Mouse (Mus musculus): ENCODE data around the gene Wdr31.

Gene Wdr31

DNA sequence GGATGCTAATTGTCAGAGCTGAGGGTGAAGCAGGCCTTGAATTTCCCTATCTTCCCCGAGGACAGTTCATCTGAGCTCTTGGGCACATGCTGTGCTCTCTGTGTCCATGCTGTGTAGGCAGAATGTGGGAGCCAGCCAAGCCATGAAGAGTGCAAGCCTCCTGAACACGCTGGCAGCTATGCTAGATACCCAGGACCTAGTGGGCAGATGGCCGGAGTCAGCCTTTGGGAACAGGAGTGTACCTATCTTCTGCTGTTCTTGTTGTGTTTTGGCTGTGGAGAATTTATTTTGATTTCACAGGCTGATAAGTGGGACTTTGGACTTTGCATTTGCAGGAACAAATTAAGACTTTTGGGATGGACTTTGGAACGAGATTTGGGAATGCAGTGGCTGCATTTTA, 30.2 kb downstream of the Wdr31 start:
- in situ Hi-C loops (cut with MboI, MseI) = no loop called here

DNA sequence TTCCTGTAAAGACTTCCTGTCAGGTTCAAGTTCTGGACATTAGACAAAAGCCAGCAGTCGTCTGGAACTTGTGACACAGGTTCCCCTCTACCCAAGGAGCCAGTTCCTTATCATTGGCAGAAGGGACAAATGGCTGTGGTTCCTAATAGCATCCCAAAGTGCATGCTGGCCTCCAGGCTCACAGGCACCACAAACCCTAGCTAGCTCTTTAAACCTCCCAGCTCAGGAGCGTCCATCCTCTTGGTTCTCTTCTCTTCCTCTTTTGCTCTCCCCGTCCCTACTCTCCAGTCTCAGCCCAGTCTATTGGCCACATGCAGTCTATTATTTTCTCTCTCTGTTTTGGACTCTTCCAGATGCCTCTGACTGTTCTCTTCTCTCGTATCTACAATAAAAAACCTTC, 30.9 kb downstream of the Wdr31 start:
- in situ Hi-C loops (cut with MboI, MseI) = no loop called here

DNA sequence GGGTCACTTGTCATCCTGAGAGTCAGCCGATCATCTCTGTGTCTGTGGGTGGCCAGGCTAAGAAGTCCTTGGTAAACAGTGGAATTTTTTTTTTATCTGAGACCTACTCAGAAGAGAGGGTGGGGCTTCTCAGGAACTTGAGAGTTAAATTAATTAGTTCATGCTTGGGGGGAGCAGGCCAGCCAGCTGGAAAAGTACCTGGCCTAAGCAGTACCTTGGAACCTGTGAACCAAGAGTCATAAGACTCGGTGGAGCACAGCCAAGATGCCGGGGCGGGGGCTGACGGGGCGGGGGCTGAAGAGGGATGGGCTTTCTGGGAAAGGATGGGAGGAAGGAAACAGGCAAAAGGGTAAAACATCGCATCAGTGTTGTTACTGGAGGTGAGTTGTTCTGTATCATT, 32.8 kb downstream of the Wdr31 start:
- in situ Hi-C loops (cut with MboI, MseI) = no loop called here

DNA sequence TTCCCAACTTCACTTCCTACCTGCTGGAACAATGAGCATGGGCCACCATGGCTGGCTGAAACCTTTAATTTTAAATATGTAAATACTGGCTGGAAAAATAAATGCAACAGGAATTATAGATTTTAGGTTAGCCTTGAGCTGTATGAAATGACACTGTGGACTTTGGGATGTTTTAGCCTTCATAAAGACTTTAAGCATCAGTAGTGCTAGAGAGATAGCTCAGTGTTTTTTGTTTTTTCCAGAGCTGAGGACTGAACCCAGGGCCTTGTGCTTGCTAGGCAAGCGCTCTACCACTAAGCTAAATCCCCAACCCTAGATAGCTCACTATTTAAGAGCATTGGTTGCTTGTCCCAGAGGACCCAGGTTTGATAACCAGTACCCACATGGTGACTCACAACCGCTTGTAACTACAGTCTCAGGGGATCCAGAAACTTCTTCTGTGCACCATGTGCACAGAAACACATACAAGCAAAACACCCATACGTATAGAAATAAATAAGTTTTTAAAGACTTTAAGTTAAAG, 33.4 kb downstream of the Wdr31 start:
- in situ Hi-C loops (cut with MboI, MseI) = no loop called here

DNA sequence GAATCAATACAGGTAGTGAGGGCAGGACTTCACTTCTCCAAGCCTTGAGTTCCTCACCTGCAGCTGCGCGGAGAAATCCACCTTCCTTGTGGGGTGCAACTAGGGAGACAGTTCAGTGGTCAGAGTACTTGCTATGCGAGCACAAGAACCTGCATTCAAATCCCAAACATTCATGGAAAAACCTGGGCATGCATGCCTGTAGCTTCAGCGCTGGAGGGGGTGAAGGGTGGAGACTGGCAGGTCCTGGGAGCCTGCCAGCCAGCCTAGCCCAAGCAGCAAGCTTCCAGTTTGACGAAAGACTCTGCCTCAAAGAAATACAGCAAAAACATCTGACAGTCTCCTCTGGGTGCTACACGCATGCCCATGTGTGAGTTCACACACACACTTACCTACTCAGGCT, 35.6 kb downstream of the Wdr31 start, which contains the start of gene Rnf183:
Rnf183 (minus strand) TSS at position 172 of the 400 bp plus-strand sequence.
- in situ Hi-C loops (cut with MboI, MseI) = no loop called here

DNA sequence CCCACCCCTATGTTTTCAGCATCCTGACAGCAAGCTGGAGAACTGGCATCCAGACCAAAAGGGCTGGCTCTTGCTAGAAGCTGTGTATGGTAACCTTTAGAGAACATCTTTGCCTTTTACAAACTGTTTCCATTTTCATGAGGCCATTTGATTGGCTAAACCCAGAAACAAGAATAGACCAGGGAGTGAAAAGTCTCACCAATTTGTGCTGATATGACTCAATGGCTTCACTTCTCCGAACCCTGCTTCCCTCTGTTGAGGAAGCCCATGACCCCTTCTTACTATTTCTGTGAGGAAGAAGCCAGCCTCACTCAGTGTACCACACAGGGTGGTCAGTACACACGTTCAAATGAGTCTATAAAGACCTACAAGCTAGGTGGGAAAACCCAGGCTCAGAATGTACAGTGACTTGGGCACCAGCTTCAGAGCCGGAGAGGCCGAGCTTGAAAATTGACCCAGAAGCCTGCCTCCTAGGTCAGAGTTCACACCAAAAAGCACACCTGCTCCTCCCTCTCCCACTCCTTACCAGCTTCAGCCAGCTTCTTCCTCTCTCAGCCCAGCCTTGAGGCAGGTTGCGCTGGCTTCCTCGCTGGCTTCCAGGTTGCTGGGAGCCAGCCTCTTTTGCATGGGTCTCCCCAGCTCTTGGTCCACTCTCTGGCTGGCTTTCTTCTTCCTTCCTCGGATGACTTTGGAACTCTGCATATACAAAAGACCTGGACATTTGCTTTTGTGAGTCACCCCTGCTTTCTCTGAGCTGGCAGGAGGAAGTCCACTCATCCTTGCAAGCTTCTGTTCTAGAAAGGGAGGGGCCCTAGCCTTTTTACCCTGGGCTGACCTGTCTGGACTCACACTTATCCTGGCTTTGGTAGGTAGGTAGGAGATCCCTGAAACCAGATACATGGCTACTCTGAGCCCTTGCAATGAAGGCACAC, 36.5 kb downstream of the Wdr31 start:
- in situ Hi-C loops (cut with MboI, MseI) = no loop called here

DNA sequence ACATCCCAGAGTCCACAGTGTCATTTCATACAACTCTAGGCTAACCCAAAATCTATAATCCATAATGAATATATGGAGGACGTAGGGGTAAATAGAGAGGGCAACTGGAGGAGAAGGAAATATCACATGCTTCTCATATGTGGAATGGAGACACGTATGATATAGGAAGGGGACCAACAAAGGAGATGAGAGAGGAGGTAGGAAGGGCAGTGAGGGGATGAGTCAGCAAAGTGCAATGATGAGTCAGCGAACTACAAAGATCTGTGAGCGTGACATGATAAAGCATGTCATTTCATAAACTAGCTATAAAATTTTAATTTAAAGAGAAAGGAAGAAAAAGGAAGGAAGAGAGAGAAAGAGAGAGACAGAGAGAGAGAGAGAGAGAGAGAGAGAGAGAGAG, 39.2 kb downstream of the Wdr31 start:
- in situ Hi-C loops (cut with MboI, MseI) = no loop called here

DNA sequence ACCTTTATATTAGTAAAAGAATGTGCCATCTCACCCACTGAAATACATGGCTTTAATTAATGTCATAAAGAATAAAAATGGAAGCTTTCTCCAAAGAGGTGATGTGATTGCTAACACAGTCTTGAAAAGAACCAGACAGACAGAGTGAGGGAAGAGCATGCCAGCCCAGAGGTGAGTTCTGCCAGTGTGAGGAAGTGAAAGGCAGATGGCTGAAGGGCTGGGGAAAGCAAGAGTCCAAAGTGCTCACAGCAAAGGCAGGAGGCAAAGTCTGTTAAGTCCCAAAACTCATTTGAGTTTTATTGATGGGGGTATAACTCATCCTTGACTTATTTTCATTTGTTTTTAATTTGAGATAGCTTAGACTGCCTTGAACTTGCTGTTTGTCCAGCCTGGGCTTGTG, 40.0 kb downstream of the Wdr31 start:
- in situ Hi-C loops (cut with MboI, MseI) = no loop called here

DNA sequence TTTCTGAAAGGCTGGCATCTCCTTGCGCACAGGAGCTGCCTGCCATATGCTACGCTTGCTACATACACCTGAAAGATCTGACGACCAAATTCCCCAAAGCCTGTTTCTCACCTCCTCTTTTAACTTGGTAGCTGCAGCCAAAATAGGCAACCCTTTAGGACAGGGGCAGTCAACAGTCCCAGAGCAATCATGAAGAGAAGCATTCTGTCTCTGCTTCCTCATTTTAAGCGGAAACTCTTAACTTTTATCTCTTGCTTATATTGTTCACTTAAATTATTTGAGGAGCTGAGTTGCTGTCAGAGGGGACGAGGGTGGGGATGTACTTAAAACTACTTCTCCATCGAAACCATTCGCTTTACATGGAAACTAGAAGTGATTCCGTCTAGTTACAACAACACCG, 41.1 kb downstream of the Wdr31 start:
- in situ Hi-C loops (cut with MboI, MseI) = no loop called here

DNA sequence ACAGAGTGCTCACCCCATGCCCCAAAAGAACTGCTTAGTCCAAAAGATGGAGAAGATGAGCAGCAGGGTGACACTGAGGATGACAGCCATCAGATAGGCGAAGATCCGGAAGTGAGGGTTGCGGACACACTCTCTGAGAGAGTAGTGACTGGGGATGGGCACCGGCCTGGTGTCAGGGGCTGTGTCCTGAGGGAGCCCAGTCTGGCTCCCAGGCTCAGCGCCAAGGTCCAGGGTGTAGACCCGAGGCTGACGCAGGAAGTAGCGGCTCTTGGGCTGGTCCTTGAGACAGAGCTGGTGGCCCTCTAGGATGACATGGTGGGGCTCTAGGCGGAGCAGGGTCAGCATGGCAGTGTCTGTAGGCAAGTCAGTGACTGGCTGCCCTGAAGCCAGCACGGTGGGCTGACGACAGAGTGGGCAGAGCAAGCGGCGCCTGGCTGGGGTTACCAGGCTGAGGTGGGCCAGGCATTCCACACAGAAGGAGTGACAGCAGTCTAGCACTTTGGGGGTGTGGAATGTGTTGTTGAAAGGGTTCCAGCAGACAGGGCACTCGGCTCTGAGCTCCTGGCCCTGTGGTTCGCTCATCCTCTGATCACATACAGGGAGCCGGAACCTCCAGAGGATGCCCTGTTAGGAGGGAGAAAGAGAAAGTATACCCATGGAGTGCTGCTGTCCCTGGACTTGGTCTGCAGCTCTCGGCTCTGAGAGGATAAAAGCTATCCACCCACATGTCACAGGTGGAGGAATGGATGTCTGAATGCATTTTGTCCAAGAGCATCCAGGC, 42.5 kb downstream of the Wdr31 start:
- in situ Hi-C loops (cut with MboI, MseI) = no loop called here

DNA sequence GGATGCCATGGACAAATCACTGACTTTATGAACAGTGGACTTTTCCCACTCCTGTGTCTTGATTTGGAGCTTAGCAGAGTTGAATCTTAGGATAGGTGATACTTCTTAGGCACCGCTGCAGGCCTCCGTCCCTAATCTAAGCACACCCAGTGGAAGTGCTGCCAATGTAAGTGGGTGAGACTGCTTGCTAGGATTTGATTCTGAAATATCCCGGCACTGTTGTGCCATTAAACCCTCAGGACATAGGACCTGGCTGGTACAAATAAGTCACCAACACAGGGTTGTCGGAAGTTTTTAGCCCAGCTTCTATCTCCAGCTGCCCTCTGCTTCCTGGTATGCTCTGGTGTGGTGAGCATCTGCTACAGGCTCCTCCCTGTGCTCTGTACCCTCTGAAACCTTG, 44.8 kb downstream of the Wdr31 start:
- in situ Hi-C loops (cut with MboI, MseI) = no loop called here

DNA sequence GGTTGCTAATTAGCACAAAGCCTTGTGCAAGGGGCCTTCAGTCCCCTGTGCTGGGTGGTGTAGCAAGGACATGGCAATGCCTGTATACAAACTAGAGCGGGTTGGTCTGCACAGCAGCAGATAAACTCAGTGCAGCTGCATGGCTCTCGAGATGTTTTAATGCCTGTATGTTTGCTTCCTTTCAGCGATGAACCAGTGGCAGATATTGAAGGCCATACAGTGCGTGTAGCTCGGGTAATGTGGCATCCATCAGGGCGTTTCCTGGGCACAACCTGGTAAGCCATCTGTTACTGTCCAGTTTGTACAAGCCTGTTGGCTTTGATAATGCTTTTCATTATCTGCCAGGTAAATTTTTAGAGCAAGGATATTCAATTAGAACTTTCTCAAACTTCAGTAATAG, 51.6 kb downstream of the Wdr31 start:
- in situ Hi-C loops (cut with MboI, MseI) = no loop called here

DNA sequence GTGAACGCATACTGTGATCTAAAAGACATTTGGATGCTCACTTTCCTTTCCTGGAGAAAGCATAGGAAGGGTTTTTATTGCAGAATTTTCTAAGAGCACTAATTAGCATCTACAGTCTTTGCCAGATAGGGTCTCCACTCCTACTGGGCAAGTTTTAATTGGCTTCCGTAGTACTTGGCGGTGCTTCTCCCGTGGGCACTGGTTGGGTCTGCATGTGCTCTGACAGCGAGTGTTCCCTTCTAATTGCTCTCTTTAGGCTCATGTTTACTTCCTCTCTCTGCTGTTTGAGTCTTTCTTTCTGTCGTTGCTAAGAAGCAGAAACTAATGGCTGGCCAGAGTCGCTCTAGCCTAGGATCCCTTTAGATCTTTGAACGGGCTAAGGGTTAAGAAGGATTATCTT, 52.2 kb downstream of the Wdr31 start:
- in situ Hi-C loops (cut with MboI, MseI) = no loop called here

DNA sequence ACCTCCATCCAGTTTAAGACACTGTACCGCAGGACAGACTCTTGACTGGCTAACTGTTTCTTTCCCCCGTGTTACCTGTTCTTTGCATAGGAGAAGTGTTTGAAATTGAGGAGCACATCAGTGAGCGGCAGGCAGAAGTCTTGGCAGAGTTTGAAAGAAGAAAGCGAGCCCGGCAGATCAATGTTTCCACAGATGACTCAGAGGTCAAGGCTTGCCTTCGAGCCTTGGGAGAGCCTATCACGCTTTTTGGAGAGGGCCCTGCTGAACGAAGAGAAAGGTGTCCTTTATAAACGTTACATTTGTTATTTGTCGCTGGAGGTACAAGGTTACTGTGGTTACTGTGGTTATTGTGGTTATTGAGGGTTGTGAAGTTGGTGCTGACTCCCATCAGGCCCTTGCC, 59.1 kb downstream of the Wdr31 start:
- in situ Hi-C loops (cut with MboI, MseI) = no loop called here

DNA sequence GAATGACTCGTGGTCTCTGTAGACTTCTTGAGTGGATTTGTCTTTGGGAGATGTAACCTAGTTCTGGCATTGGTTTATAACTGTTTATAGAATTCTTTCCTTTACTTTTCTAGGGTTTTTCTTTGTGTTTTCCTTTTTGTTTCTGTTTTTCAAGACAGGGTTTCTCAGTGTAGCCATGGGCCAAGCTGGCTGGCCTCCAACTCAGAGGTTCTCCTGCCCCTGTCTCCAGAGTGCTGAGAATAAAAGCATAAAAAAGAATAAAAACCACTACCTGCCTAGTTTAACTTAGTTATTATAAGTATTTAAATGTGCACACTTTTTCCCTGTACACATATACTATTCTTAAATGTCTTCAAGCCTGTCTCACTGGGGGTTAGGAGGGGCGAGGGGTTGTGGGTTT, 60.4 kb downstream of the Wdr31 start:
- in situ Hi-C loops (cut with MboI, MseI) = no loop called here

DNA sequence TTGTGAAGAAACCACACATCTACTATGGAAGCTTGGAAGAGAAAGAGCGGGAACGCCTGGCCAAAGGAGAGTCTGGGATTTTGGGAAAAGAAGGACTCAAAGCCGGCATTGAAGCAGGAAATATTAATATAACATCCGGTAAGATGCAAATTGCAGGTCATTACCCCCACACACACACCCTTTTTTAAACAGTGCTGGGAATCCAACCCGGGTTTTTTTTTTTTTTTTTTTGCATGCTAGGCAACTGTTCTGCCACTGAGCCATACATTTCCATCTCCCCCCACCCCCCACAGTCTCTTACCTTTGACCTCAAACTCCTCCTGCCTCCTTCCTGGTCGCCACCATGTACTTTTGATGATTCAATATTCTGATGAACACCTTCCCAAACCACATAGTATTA, 61.1 kb downstream of the Wdr31 start:
- in situ Hi-C loops (cut with MboI, MseI) = loop anchor here (5.0 to 10.0 kb wide), 2 partner anchors 47 to 65 kb away; partner anchors contain the start of genes Fkbp15 and Slc31a1

DNA sequence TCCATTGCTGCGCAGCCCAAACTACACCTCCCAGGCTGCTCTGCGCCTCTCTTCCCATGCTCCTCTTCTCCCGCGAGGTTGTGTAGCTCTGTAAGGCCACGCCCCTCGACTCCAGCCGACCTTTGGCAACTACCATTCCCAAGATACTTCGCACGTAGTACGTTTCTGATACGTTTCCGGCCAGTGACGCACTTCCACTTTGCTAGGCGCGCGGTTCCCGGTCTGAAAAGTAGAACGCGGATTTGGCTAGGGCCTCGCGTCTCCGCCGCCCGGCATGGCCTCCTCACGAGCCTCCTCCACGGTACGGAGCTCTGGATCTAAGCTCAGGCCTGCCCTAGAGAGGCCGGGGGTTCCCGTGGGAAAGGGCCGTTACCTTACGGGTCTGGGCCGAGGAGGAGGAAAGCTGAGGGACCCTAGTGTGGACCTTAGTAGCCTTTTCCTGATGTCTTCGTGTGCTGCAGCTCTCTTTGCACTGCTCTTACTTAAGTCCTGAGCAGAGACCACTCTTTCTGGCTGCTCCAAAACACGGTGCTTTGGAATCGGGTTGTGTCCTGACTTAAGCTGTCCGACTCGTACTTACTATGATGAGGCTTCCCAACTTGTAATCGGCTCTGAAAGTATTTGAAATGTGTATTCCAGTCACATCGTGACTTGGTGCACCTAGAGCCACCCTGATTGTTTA, 62.0 kb downstream of the Wdr31 start, which contains the start of the genes Cdc26 and Prpf4:
Cdc26 (minus strand) TSS at position 42 of the 682 bp plus-strand sequence.
Prpf4 (plus strand) TSS at position 197 of the 682 bp plus-strand sequence.
- in situ Hi-C loops (cut with MboI, MseI) = loop anchor here (5.0 to 10.0 kb wide), 2 partner anchors 46 to 64 kb away; partner anchors contain the start of genes Fkbp15 and Slc31a1

DNA sequence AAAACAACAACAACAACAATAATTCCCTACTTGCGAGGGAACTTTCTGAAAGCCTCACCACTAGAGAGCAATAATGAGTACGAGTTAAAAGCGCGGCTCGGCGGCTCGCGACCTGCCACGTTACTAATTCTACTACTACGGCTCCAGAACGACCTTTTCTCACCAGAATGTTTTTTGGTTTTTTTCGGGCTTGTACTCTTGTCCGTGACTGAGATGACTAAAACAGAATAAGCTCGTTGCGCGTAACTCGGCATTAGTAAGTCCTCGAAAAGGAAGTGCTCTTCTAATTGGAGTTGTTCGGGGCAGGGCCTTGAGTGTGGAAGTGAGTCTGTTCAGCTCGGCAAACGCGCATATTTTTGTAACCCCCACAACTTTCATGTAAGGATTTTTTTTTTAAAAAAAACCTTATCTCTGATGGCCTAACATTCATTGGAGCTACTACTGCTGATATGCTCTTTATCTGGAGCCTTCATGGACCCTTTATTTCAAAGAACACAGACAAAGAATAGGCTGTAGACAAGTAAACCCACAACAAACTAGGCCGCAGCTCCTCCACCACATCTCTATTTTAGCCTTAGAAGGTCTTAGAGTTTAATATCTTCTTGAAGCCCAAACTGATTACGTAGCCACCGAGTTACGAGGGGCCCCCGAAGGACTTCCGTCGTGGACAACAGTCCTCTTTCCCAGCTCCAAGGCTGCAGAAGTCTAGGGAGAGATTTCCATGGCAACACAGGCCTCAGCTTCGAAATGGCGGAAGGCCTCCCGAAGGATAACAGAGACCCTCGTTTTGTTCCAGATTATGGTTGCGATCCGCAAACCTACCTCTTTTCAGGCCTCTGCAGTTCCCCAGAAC, 62.7 kb downstream of the Wdr31 start:
- in situ Hi-C loops (cut with MboI, MseI) = loop anchor here (5.0 to 10.0 kb wide), 2 partner anchors 46 to 63 kb away; partner anchors contain the start of genes Fkbp15 and Slc31a1

DNA sequence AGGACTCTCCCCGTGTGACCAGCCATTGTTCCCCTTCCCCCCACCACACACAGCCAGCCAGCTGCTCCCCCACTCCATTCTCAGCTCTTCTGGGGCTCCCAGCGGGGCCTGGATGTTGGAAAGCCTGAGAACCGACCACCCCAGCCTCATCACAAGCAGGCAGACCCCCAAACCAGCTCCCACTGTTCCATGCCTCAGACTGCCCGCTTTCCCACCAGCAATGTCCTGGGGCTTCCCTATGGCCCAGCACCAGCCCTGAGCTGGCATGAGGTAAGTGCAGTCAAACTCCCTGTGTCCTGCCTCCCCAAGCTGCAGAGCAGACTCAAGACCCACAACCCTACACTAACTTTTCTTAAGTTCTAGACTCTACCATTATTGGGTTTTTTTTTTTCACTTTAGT, 64.6 kb downstream of the Wdr31 start:
- in situ Hi-C loops (cut with MboI, MseI) = loop anchor here (5.0 to 10.0 kb wide), 2 partner anchors 44 to 61 kb away; partner anchors contain the start of genes Fkbp15 and Slc31a1

DNA sequence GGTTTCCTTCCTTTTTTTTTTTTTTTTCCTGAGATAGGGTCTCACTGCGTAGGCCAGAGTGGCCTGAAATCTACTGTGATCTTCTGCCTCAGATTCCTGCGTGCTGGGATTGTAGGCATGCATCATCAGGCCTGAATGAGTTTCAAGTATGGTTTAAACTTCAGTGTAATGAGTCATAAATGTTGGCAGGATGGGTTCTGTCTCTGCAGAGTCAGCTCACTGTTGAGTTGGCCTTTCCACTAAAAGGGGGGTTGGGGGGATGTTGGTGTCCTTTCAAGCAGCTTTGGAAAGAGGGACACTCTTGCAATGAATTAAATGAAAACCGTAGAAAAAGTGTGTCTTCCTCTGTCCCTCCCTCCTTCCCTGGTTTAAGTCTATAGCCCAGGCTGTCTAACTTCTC, 71.7 kb downstream of the Wdr31 start:
- in situ Hi-C loops (cut with MboI, MseI) = no loop called here

Measured in T-helper 1 cell (primary cell).